Mouse (Mus musculus) megakaryocyte, embryonic 14.5 days (primary cell): ENCODE measurements at regions not wholly inside any gene's neighbourhood (a gene's known extent, or its start where the extent isn't known, plus 50 kb on each side); places are given as distances from the start of the nearest gene placed in this dataset.

Experiments used
- FLI1 ChIP-seq: IDR thresholded peaks from 2 replicates; pipeline ENCODE4 v1.6.1; 2012; ENCODE audit warnings: low read length, inconsistent platforms, mixed read lengths
- GATA1 ChIP-seq: IDR thresholded peaks from 3 replicates; pipeline ENCODE4 v1.6.1; 2012; ENCODE audit warnings: mixed read lengths, low read length, inconsistent platforms, borderline replicate concordance

- TF ChIP-seq GATA1 (no peak), FLI1 (no peak)
Measured at GRCm38 (mm10) chr1:157048201-157048923, 60.1 kb downstream of the Tex35 start.
